Mouse (Mus musculus) embryonic facial prominence, embryonic 14.5 days (tissue): ENCODE results near the gene Kif3b. TPM values are rescaled to one million over a fixed set of nuclear protein-coding genes. Genes with fewer than 3 reads are reported as not detected.

ENCODE experiments used
- ATAC-seq: fragments of 200-750 bp; cut with Nextera tagmentation; 2 replicates; pipeline ENCODE4 v1.8.0; 2017; ENCODE audit warnings: low read depth, moderate number of reproducible peaks, moderate TSS enrichment
- DNase-seq: peaks from one replicate; pipeline ENCODE4 v3.0.0-alpha.2; 2015; ENCODE audit warnings: low spot score
- H3K27ac ChIP-seq: fragments of 300-500 bp; sonication (generic); replicated peaks from 2 replicates; pipeline ENCODE4 v1.5.1; 2014; ENCODE audit warnings: low read depth, mild to moderate bottlenecking, low read length, moderate library complexity
- H3K27me3 ChIP-seq: fragments of 300-500 bp; sonication (generic); replicated peaks from 2 replicates; pipeline ENCODE4 v1.6.1; 2014; ENCODE audit warnings: low read length; ENCODE audit not compliant: control insufficient read depth, insufficient read depth
- H3K36me3 ChIP-seq: fragments of 300-500 bp; sonication (generic); 2 replicates; pipeline ENCODE4 v1.6.1; 2014; ENCODE audit warnings: low read length, mixed read lengths; ENCODE audit not compliant: control insufficient read depth, insufficient read depth
- H3K4me1 ChIP-seq: fragments of 300-500 bp; sonication (generic); 2 replicates; pipeline ENCODE4 v1.6.1; 2014; ENCODE audit warnings: antibody characterized with exemption, low read length; ENCODE audit not compliant: control insufficient read depth, insufficient read depth
- H3K4me2 ChIP-seq: fragments of 300-500 bp; sonication (generic); 2 replicates; pipeline ENCODE4 v1.6.1; 2014; ENCODE audit warnings: low read depth, mild to moderate bottlenecking, low read length, moderate library complexity, mixed read lengths
- H3K4me3 ChIP-seq: fragments of 300-500 bp; sonication (generic); 2 replicates; pipeline ENCODE4 v1.5.1; 2014; ENCODE audit warnings: low read depth, mild to moderate bottlenecking, low read length
- H3K9ac ChIP-seq: fragments of 300-500 bp; sonication (generic); 2 replicates; pipeline ENCODE4 v1.6.1; 2014; ENCODE audit warnings: low read depth, mild to moderate bottlenecking, low read length, moderate library complexity, mixed read lengths
- H3K9me3 ChIP-seq: fragments of 300-500 bp; sonication (generic); 2 replicates; pipeline ENCODE4 v1.6.1; 2016; ENCODE audit warnings: low read length; ENCODE audit not compliant: control insufficient read depth
- WGBS: fragments of 180-500 bp; shearing (Covaris S2); extraction: QIAGEN DNeasy Blood & Tissue Kit; methylation state at CpG from one replicate; pipeline ENCODE4 v1.1.7; 2014; 5-methylcytosine and 5-hydroxymethylcytosine counted together
- polyA plus RNA-seq: library from polyadenylated mRNA; unstranded; fragments of >200 nt; fragmentation: Nextera tagmentation; extraction: Ambion mirVana; gene quantifications from 2 replicates; pipeline ENCODE4 v1.2.1, GENCODE M21; 2014

The Kif3b gene
- polyA plus RNA-seq, 1 experiment from 2014 or later, result 7.6 TPM

GRCm38 (mm10) chr2:153370871-153371270, 79.7 kb downstream of the Kif3b start:
- peaks cover 60% of the 10 kb centered on the region for H3K36me3 ChIP-seq

GRCm38 (mm10) chr2:153375380-153375779, 84.2 kb downstream of the Kif3b start:
- no peaks in the 10 kb centered on the region for H3K27me3 ChIP-seq
- H3K4me1 ChIP-seq, result no peaks in the 10 kb centered on the region
- H3K9ac ChIP-seq, result no peak overlapping the region
- no peaks in the 10 kb centered on the region for H3K9me3 ChIP-seq
- 69% methylated on average over 2 of the region's 2 CpGs for WGBS
- H3K36me3 ChIP-seq, result peaks cover 47% of the 10 kb centered on the region
- ATAC-seq (no peak), DNase-seq (no peak)
- H3K4me2 ChIP-seq, result no peak overlapping the region
- no peak overlapping the region for H3K4me3 ChIP-seq
- H3K27ac ChIP-seq, result no peak overlapping the region

More at GRCm38 (mm10) chr2:153370871-153371270, 79.7 kb downstream of the Kif3b start:
- Histone ChIP-seq H3K27me3 (no peaks in the 10 kb centered on the region), H3K9me3 (no peaks in the 10 kb centered on the region), H3K27ac (no peak overlapping the region), H3K4me1 (no peaks in the 10 kb centered on the region), H3K4me3 (no peak overlapping the region), H3K4me2 (no peak overlapping the region), H3K9ac (no peak overlapping the region)
- DNase-seq (no peak), ATAC-seq (no peak)

- Histone ChIP-seq H3K9ac (no peak overlapping the region), H3K27me3 (no peaks in the 10 kb centered on the region), H3K4me3 (no peak overlapping the region), H3K27ac (no peak overlapping the region), H3K9me3 (no peaks in the 10 kb centered on the region), H3K36me3 (peaks cover 60% of the 10 kb centered on the region), H3K4me2 (no peak overlapping the region), H3K4me1 (no peaks in the 10 kb centered on the region)
- 96% methylated on average over 1 of the region's 1 CpGs for WGBS
- DNase-seq, result no peak
- no peak for ATAC-seq
These were observed 89.3 kb downstream of the Kif3b start for GRCm38 (mm10) chr2:153380479-153380878.

Other genes with a start within 250 kb of the Kif3b start
- 2.7 and 2.9 TPM in 2 replicates for gene Ccm2l, start 225.5 kb upstream of the Kif3b start, polyA plus RNA-seq
- gene Hck, start 182.9 kb upstream of the Kif3b start, polyA plus RNA-seq, result 11.6 and 12.1 TPM in 2 replicates
- 97.9 and 100.0 TPM in 2 replicates for gene Tm9sf4, start 130.1 kb upstream of the Kif3b start, polyA plus RNA-seq
- gene Tspyl3, start 66.0 kb upstream of the Kif3b start, polyA plus RNA-seq, result 12.0 and 14.7 TPM in 2 replicates
- gene Plagl2, start 50.0 kb upstream of the Kif3b start, polyA plus RNA-seq, result 19.1 and 21.4 TPM in 2 replicates
- gene Pofut1, start 49.9 kb upstream of the Kif3b start, polyA plus RNA-seq, result 10.8 and 11.7 TPM in 2 replicates
- 14.3 and 16.3 TPM in 2 replicates for gene Asxl1, start 54.4 kb downstream of the Kif3b start, polyA plus RNA-seq
- gene 4930404H24Rik, start 201.4 kb downstream of the Kif3b start, polyA plus RNA-seq, result not detected in 2 replicates
- 11.6 and 12.9 TPM in 2 replicates for gene Nol4l, start 238.6 kb downstream of the Kif3b start, polyA plus RNA-seq